Mouse (Mus musculus) ovary, postnatal 10 days (tissue): ENCODE measurements around the gene C1ql3.

ENCODE experiments used
- DNase-seq: peaks from one replicate; pipeline ENCODE4 v3.0.0; 2022; ENCODE audit warnings: low spot score

The C1ql3 gene

DNA sequence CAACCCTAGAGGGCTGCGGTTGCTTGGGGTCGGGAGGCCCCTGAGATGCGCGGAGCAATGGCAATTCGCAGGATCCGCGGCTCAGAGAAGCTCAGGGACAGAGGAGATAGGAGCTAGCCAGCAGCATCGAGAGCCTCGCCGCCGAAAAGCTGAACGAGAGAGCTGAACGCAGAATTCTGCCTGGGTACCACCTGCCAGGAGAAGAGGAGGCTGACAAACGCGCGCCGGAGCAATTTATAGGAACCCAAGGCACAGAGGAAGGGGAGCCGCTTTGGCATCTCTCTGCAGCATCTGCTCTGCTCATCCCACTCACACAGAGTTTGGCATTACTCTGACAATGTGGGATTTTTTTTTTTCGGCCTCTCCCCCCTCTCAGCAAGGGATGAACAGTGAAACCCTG is at the start of gene C1ql3:
TSS of gene C1ql3 (minus strand) at position 335 of the 400 bp plus-strand sequence.
- no peak for DNase-seq

DNA sequence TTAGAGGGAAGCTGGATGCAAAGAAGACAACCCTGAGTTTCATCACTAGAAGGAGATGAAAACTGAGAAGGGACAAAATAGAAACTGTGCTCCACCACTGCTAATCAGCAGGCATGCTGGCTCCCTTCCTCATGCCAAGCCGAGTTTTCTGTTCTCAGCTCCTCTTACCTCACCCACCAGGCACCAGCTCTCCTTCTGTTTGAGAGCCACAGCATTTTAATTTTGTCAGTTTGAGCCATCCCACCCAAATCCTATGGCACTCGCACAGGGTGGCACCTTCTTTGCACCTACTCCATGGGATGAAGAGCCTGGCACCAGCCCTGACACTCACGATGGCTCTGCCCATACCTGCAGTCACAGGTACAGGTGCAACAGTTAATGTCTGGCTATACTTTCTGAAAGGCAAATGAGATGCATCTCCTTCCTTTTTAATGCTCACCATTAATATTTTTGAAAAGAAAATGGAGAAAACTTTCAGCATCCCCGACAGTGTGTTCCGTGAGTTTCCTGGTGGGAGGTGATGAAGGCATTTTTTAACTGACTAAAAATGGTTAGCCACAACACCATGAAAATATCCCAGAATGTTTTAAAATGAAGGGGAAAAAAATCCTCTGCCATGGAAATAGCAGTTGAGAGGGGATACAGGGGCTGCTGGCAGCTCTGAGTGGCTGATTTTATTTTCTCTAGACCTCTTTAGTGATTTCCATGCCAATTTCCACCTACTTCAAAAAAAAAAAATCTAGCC is 49.0 kb upstream of the C1ql3 start:
- no peak for DNase-seq

DNA sequence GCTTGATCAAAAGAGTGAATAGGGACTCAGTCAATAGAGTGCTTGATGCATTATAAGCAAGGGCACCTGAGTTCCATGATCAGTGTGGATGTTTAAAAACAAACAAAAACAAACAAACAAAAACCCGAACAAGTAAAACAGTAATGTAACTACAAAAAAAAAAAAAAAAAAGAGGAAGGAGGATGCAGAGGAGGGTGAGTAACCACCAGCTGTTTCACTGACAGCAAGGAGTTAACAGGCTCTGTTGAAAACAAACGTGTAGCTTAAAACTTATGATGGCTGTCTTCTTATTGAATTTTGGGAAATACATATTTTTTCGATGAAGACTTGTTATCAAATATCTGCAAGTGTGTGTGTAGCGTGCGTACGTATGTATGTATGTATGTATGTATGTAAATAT is 37.0 kb upstream of the C1ql3 start:
- no peak for DNase-seq

DNA sequence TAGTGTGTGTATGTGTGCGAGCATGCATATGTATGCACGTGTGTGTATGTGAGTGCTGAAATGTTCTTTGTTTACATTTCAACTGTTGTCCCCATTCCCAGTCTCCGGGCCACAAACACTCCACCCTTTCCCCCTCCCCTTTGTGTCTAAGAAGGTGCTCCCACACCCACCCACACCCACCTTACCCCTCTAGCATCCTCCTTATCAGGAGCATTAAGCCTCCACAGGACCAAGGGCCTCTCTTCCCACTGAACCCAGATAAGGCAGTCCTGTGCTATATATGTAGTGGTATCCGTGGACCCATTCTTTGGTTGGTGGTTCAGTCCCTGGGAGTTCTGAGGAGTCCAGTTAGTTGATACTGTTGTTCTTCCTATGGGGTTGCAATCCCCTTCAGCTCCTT is 32.9 kb upstream of the C1ql3 start:
- no peak for DNase-seq

DNA sequence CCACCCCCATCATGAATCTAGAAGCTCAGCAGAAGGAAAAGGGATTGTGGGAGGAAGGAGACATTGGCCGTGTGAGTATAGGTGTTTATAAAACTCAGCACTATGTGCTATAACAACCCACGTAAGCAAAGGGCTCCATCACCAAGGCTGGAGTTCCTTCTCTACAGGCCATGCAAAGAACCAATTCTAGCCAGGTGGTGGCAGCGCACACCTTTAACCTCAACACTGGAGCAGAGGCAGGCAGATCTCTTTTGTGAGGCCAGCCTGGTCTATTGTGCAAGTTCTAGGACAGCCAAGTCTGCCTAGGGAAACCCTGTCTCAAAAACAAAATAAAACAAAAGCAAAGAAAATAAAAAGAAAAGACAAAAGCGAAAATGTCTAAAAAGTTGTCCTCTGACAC is 28.2 kb upstream of the C1ql3 start:
- no peak for DNase-seq

DNA sequence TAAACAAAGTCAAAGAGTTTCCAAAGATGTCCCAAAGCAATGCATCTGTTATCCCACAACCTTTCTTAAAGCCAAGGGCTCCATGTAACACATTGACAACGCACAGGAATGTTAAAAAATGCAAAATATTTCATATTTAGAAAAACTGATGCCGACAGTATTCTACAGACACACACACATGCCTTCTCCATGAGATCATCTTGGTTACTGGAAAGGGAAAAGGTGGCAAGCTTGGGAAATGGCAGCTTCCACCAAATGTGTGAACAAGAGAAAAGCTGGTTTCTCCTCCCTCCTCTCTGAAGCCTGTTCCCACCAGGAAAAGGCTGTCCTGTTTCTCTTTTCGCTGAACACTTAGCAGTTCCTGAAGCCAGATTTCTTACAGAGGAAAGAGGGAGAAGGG is 27.2 kb upstream of the C1ql3 start:
- DNase-seq: no peak

DNA sequence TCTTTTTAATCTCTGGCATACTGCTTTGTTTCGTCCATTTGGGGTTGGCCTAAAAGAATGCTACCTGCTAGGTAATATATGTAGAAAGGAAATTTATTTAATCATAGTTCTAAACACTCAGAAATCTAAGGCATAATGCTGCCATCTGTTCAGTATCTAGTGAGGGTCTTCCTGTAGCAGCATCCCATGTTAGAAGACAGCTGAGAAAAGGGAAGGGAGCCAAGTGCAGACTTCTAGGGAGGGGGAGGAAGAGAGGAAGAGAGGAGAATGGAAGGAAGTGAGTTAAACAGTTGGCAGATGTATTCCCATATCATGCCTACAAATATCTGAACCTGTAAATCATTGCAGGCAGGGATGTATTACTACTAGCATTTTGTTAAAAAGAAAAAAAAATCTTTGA is 7.3 kb upstream of the C1ql3 start:
- DNase-seq: no peak

DNA sequence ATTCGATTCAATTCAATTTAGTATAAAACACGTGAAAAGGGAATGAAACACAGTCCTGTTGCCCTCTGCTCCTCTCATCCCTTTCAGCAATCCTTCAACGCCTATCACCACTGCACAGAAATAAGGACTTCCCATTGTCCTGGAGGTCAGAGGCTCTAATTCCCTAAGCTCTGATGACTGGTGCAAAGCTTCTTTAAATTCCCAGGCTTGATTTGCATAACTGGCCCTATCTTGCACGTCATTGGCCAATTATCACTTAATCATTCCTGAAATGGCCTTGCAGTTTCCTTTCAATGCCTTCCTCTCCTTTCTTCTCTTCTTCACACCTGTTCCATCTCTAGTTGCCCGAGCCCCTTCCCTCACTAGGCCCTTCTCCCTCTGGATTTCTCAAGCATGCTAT is 6.8 kb upstream of the C1ql3 start:
- DNase-seq: no peak

DNA sequence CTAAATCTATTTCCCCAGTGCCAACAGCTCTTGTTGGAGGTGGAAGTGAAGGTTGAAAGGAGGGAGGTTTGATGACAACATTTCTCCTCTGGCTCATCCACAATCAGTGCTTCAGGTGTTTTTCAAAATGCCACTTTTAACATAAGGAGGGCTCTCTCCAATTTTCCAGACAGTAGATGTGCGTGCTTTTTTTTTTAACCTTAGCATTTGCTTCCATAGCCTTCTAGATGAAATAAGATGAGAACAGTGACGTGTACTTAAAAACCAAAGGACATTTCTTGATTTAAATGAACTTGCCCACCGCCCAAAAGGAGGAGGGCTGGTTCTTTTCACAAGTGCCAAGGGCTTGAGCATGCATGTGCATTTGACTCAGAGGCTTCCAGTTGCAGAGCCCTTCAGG is 367 bp upstream of the C1ql3 start:
- DNase-seq: no peak

DNA sequence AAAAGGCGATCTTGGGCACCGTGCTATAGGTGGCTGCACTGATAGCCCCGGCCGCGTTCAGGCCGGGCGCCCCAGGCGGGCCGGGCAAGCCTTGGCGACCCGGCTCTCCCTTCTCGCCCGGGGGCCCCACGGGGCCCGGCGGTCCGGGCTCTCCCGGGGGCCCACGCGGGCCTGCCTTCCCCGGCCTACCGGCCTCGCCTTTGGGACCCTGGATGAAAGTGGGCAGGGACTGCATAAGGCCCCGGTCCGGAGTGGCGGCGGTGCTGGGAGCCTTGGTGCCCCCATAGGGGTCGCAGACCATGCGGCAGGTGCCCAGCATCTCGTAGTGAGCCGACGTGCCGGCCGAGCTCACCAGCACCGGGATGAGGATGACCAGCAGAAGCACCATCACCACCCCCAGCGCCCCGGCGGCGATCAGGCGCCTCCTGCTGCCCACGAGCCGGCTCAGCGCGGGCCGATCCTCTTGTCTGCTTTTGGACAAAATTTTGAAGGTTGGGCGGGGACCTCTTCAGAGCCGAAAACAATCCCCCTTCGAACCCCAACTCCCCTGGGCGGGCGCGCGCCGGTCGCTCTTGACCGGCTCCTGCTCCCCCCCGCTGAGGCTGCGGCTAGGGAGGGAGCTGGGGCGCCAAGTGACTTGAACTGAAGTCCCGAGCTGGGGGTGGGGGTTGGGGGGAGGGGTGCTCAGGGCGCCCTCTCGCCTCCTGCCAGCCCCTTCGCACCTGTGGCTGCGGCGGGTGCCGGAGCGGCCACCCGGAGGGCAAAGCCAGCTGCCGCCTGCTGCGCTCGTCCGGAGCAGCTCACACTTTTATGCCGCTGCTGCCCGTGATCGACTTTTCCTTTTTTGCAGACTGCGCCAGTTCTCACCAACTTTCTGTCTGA is 905 bp downstream of the C1ql3 start:
- no peak for DNase-seq

DNA sequence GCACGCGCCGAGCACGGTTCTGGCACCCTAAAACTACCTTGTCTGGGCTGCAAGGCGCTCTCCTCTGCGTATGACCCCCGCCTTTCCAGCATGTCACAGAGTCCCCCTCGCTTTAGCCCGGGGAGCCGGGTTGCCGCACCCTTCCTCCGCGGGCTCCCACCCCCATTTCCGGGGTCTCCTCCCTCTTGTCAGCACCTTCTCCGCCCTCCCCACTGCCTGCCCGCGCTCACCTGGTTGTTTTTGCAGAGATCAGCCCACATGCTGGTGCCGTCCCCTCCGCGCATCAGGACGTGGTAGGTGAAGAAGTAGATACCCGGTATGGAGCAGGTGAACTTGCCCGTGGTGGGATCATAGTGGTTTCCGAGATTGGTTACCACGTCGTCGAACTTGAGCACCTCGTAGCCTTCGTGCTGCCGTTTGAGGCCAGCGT is 1.6 kb downstream of the C1ql3 start:
- DNase-seq: no peak

DNA sequence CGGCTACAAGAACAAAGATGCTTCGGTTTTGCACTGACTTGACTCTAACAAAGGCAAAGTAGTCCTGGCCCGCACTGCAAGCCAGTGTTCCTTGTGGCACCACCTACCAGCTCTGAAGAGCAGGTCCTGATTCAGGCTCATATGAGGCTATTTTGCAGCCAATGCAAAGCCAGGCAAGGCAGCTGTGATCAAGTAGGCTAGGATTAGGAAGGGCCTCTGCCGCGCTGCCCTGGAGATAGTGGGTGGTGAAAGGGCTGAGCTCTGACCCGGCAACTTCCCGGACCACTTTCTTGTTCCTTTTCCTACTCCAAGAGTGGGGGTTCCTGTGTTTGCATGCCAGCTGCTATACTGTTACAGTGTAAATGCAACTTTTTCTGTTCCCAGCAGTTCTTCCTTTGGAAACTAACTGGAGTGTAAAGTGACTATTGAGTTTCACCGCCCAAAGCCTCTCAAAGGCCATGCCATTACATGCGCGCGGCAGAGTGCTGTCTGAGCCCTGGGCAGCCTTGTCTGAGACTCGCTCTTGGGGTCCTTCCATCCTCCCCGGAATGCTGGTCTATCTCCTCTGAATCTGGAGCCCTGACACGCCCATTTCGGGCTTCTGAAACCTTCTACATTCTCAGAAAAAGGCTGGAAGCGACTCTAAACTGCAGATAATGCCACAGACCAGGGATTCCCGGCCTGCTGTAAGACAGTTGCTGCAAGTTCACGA is 2.2 kb downstream of the C1ql3 start:
- DNase-seq: no peak

DNA sequence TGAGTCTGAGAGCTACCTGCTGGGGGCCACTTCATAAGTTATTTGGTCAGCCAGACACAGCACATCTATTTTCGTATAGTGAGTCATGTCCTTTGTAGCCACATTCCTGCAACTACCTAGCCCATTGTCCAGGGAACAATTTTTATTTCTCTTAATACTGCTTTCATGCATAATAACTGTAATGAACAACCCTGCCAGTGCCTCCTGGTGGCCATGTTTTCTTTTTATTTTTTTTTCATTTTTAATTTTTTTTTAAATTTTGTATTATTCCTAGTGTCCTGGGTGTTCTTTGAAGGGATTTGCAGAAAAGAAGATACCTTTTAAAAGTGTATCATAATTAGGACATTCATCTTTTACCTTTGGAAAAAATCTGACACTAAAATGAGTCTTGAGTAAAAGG is 3.2 kb downstream of the C1ql3 start:
- DNase-seq: no peak

DNA sequence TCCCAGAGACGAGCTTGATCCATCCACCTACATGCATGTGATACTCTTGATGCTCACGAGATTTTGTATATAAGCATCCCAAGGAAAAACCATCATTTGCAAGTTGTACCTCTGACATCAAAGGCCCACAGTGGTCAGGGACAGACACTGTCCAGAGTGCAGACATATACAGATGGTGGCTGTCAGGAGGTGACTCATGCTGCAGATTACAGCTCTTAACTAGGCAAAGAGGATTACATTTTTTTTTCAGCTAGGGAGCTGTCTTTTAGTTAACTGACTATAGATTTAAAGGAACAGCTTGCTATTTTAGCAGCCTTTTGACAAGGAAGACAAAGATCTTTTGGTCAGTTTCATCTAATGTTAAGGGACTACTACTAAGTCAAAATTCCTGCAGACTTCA is 11.6 kb downstream of the C1ql3 start:
- DNase-seq: no peak

DNA sequence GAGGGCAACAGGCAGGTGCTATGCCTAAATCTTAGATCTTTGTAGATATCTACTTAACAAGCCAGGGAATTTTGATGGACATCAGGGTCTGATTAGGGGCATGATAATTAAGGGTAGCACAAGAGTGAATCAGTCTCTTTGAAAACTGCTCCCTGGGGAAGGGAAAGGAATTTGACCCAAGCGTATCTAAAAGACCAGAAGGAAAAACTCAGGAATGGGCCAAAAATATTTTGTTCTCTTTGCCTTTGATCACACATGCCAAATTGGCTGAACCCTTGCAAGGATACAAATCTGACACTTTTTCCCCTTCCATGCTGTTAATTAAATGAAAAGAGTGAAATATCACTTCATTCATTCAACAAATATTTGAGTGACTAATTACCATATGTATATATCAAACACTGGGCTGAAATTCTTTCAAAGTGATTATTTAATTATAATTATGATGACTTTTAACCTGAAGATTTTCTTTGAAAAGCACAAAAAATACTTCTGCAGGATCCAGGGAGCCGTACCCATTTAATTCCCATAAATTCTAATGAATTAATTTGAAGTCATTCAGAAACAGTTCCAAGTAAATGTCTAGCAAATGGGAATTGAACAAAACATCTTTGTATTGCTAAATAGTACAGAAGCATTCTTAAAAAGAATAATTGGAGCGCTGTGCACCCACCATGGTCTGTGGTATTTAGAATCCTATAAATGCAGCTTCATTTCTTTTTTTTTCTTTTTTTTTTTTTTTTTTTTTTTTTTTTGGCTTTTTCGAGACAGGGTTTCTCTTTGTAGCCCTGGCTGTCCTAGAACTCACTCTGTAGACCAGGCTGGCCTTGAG is 26.5 kb downstream of the C1ql3 start:
- DNase-seq: no peak

DNA sequence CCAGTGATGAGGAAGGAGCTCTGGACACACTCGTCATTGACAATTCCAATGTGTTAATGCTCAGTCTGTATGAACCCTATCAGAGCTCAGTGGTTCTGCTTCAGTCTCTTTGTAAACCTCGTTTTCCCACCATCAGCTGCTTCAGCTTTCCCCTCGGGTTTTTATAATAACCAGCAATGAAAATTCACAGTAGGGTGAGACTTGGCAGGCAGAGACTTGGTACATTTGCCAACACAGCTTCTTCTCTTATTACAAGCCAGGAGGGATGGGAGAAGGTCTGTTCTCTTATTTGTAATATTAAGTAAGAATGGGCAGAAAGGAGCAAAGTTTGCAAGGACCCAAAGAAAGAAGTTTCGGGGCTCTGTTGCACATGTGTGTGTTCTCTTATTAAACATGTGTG is 32.8 kb downstream of the C1ql3 start:
- DNase-seq: no peak

DNA sequence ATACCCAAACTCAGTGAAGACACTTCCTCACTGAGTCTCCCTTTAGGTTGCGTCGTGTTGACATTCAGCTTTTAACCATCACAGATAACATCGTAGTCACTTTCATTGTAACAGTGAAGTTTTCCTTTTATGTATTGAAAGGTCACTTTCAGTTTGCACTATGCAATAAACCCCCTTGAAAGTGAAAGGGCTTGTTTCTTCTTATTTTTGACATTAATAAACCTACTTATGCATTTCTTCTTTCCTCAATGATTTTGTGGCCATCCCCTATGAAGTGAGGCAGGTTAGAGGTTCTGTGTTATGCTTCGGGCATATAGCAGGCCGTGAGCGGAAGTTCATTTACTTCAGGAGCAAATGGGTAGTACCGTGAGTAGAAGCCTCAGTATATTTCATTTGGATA is 34.2 kb downstream of the C1ql3 start:
- no peak for DNase-seq

DNA sequence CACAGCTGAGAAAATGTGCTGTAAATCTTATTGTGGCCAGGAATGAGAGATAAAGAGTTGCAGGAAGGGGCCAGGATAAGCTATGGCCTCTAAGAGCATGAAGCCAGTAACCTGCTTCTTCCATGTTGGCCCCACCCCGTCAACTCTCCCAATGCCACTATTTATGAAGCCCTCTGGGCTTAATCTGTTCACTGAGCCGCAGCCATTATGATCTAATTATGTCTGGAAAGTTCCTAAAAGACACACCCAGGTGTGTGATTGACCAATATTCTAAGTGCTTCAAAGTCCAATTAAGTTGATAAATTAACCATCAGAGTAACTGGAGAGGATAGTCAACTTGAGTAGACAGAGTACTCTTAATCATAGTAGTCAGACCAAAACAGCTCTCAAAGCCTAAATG is 37.9 kb downstream of the C1ql3 start:
- DNase-seq: no peak

DNA sequence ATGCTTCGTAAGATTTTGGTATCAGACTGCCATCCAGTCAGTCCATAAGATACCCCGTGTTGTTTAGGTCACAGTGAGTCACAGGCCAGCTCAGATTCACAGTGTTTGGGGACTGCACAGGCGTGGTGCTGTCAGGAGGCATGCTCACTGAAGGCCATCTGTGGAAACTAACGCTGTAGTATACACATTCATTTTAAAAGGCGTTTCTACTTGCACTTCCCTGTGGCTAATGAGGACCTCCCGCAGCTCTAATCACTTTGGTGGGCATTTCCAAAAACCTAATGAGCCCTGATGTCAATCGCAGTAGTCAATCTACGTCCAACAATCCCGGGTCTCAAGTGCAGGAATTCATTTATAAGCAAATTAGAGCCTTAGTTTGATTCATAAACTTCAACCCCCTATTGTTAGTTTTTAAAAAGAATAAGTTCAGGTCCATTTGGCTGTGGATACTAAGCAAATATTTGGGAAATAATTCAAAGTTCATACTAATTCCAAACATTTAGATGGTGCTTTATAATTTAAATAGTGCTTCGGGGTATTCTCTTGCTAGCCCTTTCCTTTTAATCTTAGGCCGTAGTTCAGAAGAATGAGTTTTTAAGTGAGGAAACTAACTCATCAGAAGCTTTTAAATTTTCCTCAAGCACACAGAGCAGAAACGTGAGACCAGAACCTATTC is 41.4 kb downstream of the C1ql3 start:
- no peak for DNase-seq

DNA sequence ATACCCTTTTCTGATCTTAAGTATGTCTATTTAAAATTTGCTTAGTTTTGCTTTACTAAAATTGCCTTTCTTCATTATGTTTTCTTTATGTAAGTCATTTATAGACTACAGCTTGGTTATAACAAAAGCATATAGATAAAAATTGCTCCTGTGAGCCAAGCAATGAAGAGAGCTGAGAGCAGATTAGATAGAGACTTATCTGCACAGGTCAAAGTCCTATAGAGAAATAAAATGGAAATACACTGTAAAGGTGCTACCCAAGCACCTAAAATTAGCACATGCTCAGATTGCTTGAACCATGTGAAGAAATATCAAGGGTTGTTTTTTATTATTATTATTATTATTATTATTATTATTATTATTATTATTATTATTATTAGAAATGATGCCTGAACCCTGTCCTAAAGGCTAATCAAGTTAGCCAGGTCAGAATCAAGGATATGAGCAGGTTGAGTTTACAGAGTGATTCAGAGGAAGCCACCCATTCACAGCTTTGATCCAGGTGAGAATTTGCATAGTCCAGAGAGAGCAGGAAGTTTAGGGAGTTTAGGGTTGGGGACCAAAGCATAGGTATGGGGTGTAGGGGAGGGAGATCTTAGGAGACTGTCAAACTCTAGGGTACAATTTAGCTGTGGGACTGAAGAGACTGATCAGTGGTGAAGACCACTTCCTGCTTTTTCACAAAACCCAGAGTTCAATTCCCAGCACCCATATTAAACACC is 54.7 kb downstream of the C1ql3 start:
- no peak for DNase-seq
